Mouse (Mus musculus): Measurements from ENCODE around the gene Ttc9b.
"Not testable (repeated sequence)": the region's sequence is repeated elsewhere in the genome, so short reads cannot be mapped to it uniquely, and the experiment has no call there.

Gene Ttc9b

GRCm38 (mm10) chr7:27635094-27635493 lies 18.6 kb upstream of the Ttc9b start:
- DNase-seq (ENCODE audit: low spot score): not testable (repeated sequence)

- DNase-seq (ENCODE audit: low spot score): no peak
Measured at GRCm38 (mm10) chr7:27644471-27644870, 9.2 kb upstream of the Ttc9b start.

- no peak for DNase-seq (ENCODE audit: low spot score)
Measured at GRCm38 (mm10) chr7:27646516-27646915, 7.2 kb upstream of the Ttc9b start.

GRCm38 (mm10) chr7:27647281-27648002 lies 6.3 kb upstream of the Ttc9b start:
- no peak for DNase-seq (ENCODE audit: low spot score)

- DNase-seq (ENCODE audit: low spot score): no peak
Measured at GRCm38 (mm10) chr7:27649723-27650122, 4.0 kb upstream of the Ttc9b start.

GRCm38 (mm10) chr7:27650949-27651348 lies 2.8 kb upstream of the Ttc9b start:
- DNase-seq (ENCODE audit: low spot score): peak; percentile 42

- DNase-seq (ENCODE audit: low spot score): peak; percentile 56
Measured at GRCm38 (mm10) chr7:27654607-27655276, 1.0 kb downstream of the Ttc9b start.

- no peak for DNase-seq (ENCODE audit: low spot score)
Measured at GRCm38 (mm10) chr7:27655545-27655944, 1.8 kb downstream of the Ttc9b start.

- DNase-seq (ENCODE audit: low spot score): no peak
Measured at GRCm38 (mm10) chr7:27656600-27656999, 2.9 kb downstream of the Ttc9b start.

GRCm38 (mm10) chr7:27657824-27658395 lies 4.2 kb downstream of the Ttc9b start:
- DNase-seq (ENCODE audit: low spot score): no peak

GRCm38 (mm10) chr7:27658712-27659663 lies 5.3 kb downstream of the Ttc9b start:
- DNase-seq (ENCODE audit: low spot score): no peak

- DNase-seq (ENCODE audit: low spot score): no peak
Measured at GRCm38 (mm10) chr7:27662038-27662437, 8.3 kb downstream of the Ttc9b start.

- no peak for DNase-seq (ENCODE audit: low spot score)
Measured at GRCm38 (mm10) chr7:27673064-27673574, 19.4 kb downstream of the Ttc9b start.

- DNase-seq (ENCODE audit: low spot score): no peak
Measured at GRCm38 (mm10) chr7:27673575-27674131, 19.9 kb downstream of the Ttc9b start.

GRCm38 (mm10) chr7:27674195-27674521 lies 20.4 kb downstream of the Ttc9b start:
- DNase-seq (ENCODE audit: low spot score): no peak

GRCm38 (mm10) chr7:27674522-27675221 lies 21.0 kb downstream of the Ttc9b start, which contains the start of gene Map3k10:
Map3k10 (minus strand) TSS chr7:27674598.
- peak; percentile 92 for DNase-seq (ENCODE audit: low spot score)

GRCm38 (mm10) chr7:27675222-27675612 lies 21.5 kb downstream of the Ttc9b start:
- no peak for DNase-seq (ENCODE audit: low spot score)

- DNase-seq (ENCODE audit: low spot score): no peak
Measured at GRCm38 (mm10) chr7:27683218-27683617, 29.5 kb downstream of the Ttc9b start.

- DNase-seq (ENCODE audit: low spot score): no peak
Measured at GRCm38 (mm10) chr7:27685220-27685619, 31.5 kb downstream of the Ttc9b start.

- no peak for DNase-seq (ENCODE audit: low spot score)
Measured at GRCm38 (mm10) chr7:27685681-27686080, 32.0 kb downstream of the Ttc9b start.

- DNase-seq (ENCODE audit: low spot score): no peak
Measured at GRCm38 (mm10) chr7:27687043-27687442, 33.3 kb downstream of the Ttc9b start.

Data from layer of hippocampus, adult 9-10 months (tissue).